Mouse (Mus musculus): Measurements from ENCODE around the gene Emp1.

DNA sequence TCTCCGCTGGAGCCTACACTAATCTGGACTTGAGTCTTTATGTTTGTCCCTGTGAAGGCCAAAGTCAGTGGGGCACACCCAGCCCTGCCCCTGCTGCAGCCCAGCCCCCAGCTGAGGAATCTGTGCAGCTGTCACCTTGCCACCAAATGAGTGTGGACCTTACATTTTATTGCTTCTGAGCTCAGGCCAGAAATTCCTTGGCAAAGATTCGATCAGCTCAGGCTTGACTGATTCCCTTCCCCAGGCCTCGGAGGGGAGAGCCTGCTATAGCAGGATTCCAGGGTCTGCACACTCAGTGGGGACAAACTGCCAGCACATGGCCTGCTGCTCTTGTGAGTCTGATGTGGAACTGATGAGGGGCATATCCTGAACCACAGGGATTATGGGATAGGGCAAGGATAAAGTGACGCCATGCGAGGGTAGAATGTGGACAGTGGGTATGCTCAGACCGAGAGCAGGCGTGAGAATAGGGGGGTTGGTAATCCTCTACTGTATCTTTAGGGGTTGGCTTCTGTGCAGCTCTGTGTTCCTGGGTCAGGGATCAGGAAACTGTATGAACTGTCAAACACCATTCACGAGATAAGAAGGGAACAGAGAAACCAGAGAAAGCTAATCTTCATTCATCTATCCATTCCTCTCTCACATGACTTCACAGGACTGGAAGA lies 10.6 kb upstream of the Emp1 start:
- TF ChIP-seq CTCF (IDR thresholded peaks at IDR 0.05; ENCODE audit: borderline replicate concordance, control insufficient read depth, extremely low read depth, insufficient read depth, low read length, poor library complexity) (no peak), POLR2A (IDR thresholded peaks at IDR 0.05; ENCODE audit: control insufficient read depth, extremely low read depth, insufficient read depth, low read length, poor library complexity) (no peak)
